Mouse (Mus musculus): Measurements from ENCODE around the gene Vmn2r111. TPM values are rescaled to one million over a fixed set of nuclear protein-coding genes. Genes with fewer than 3 reads are reported as not detected.
"Not testable (repeated sequence)": the region's sequence is repeated elsewhere in the genome, so short reads cannot be mapped to it uniquely, and the experiment has no call there.

Vmn2r111 gene
- not detected for total RNA-seq (2021)

- intact Hi-C loops (cut with DNase I), result loop anchor here (2.0 kb wide), 1 partner anchor 29 kb away; no protein-coding TSS in a partner anchor
- not testable (repeated sequence) for DNase-seq (ENCODE audit: extremely low spot score in 1 of 2, low spot score in 2 of 2)
Observed at GRCm38 (mm10) chr17:22573382-22573781, at the start of gene Vmn2r111. Gene Vmn2r111, minus strand, starts transcription at chr17:22573482.

GRCm38 (mm10) chr17:22600651-22601050, 27.4 kb upstream of the Vmn2r111 start, which contains the start of gene Vmn2r112:
Gene Vmn2r112, plus strand, starts transcription at chr17:22600951.
- intact Hi-C loops (cut with DNase I); DNase-seq (ENCODE audit: extremely low spot score in 1 of 2, low spot score in 2 of 2): not testable (repeated sequence)

- intact Hi-C loops (cut with DNase I), result loop anchor here (10.0 kb wide), 1 partner anchor 134 kb away; no protein-coding TSS in a partner anchor
Observed at GRCm38 (mm10) chr17:22520467-22520866, 52.8 kb downstream of the Vmn2r111 start.

GRCm38 (mm10) chr17:22520037-22520436, 53.2 kb downstream of the Vmn2r111 start:
- intact Hi-C loops (cut with DNase I), result loop anchor here (10.0 kb wide), 1 partner anchor 135 kb away; no protein-coding TSS in a partner anchor
- not testable (repeated sequence) for DNase-seq (ENCODE audit: extremely low spot score in 1 of 2, low spot score in 2 of 2)

More at GRCm38 (mm10) chr17:22520467-22520866, 52.8 kb downstream of the Vmn2r111 start:
- not testable (repeated sequence) for DNase-seq (ENCODE audit: extremely low spot score in 1 of 2, low spot score in 2 of 2)

GRCm38 (mm10) chr17:22497120-22497519, 76.2 kb downstream of the Vmn2r111 start:
- intact Hi-C loops (cut with DNase I), result no loop called here
- no peak for DNase-seq (ENCODE audit: extremely low spot score in 1 of 2, low spot score in 2 of 2)

Other genes with a start within 250 kb of the Vmn2r111 start
- 1 to 10 TPM; 8.6 to 9.5 TPM for gene Zfp944, start 212.1 kb downstream of the Vmn2r111 start, total RNA-seq (2021)
- 1 to 10 TPM; 7.3 to 8.9 TPM for gene Zfp758, start 212.0 kb downstream of the Vmn2r111 start, total RNA-seq (2021)
- 10 to 100 TPM; 12.5 to 13.1 TPM for gene Zfp946, start 149.3 kb downstream of the Vmn2r111 start, total RNA-seq (2021)
- not detected for gene Vmn2r112, start 27.5 kb upstream of the Vmn2r111 start, total RNA-seq (2021)